Mouse (Mus musculus) left cerebral cortex, adult 11 months (tissue): Measurements from ENCODE around the gene Lyrm9.

ENCODE experiments used
- DNase-seq: peaks from one replicate; pipeline ENCODE4 v3.0.0; 2022; ENCODE audit warnings: low spot score

Gene Lyrm9

DNA sequence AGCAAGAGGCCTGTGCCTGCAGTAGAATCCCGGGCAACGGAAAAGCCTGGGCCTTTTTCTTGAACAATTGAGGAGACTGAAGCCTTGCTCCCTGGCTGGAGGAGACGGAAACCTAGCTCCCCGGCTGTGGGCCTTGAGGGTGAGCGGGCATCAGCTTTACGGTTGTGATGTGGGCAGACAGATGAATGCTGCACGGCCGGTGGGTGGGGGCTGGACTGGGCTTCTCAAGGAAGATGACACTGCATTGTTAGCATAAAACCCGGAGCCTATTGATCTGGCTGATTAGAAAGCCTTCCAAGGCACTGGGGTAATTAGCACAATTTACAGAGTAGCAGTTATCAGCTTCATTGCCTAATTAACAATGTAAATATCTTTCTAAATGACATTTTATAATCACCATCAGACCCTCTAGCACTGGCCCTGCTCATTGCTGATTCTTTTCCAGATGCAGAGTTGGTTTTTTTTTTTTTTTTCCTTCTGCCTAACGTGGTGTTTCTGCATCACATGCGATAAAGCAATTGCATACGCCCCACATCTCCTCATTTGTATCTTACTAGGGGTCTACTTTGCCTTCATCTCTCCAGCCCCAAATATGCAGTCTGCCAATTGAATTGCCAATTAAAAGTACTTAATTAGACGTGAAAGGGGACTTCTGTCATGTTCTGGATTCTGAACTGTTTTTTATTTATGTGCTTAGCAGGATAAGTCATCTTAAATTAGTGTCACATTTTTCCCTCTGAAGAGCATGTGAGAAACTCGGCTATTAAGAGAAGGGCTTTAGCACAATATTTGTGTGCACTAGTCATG is 10.2 kb upstream of the Lyrm9 start:
- no peak for DNase-seq

DNA sequence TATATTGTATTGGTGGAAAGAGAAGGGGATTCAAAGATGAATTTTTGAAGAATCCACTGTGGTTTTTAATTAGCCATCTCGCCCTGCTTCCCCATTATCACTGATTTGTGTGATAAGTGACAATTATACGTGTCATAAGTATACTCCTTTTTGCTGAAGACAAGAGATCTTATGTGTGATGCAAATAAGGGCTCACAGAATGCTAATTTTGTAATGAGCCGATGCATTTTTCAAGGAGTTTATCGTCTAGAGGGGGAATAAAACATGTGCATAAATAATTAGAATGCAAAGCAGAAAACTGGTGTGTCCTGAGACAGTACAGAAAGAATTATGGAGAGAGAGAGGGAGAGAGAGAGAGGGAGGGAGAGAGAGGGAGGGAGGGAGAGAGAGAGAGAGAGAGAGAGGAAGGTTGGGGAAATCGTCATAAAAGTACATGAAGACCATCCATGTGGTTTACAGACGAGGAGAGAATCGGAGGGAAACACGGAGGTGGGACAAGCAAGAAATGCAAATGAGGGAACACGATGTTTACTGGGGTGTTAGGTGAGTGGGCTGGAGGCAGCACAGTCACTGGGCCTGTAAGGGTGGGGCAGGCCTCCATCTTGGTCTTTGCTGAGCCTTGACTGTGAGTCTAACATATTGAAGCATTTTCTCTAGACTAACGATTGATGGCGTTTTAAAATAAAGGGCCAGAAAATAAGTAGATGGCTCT is 8.9 kb upstream of the Lyrm9 start:
- DNase-seq: no peak

DNA sequence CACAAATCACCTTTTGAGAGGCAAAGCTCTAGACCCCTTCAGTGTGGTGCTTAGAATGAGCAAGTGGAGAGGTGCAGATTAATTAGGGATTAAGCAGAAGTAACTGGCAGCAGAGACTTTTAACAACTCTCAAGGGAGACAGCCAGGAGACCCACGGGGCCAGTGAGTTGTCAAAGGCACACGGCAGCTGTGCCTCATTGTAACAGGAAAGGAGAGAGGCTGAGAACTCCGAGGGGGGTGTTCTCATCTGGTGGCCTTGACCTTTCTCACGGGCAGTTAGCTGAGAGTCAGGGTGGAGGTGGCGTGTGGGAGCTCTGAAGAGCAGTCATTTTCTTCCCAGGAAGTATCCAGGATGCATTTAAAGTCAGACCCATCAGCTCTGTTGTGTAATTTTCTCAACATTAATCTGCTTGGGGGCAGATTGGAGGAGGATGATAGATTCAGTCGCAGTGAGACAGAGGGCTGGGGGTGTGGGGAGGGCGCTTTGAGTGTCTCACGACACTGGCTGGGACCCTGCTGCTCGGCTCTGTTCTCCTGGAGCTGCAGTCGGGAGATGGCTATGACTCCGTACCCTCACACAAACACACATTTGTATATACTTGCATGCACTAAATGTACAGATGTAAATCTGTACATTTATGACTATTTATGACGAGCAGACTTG is 5.9 kb upstream of the Lyrm9 start:
- no peak for DNase-seq

DNA sequence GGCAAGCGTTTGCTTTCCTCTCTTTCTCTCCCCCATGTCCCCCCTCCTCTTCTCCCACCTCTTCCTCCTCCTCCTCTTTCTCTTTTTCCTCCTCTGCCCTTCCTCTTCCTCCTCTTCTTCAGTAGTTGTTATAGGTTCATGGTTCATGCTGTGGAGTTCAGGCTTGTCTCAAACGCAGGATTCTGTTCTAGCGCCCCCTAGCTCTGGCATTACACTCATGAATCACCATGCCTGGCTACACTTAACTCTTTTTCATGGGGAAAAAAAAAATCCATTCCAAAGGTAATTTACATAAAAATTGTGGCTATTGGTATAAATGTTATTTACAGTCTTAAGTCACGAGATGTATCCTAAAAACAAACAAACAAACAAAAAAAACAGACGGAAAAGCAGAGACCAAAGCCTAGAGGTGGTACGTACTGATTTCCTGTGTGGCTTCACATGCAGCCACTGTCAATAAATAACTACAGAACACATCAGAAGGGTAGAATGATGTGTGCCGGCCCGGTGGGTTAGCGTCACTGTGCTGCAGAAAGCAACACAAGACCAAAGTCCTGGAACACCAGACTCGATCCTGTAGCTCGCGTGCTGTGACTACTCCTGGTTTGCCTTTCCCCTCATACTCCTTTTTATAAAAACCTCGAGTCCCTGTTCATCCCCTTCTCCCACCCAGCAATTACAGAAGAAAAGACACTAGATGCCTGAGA is 3.4 kb upstream of the Lyrm9 start:
- no peak for DNase-seq

DNA sequence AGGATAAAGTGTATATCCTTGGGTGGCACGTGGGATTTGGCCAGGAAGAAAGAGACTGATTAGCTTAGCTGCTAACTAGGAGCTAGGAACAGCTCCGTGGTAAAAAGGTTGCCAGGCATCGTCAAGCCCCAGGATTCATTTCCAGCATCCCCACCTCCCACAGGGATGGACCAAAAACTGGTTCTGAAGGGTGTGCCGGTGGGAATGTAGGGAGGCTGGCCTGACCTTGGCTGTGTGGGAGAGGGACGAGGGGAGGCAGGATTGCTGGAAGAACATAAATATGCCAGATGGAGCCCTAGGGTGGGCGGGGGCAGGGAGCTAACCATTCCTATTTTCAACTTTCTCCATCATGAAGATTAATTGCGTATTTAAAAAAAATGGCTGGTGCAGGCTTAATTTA is 1.2 kb downstream of the Lyrm9 start:
- no peak for DNase-seq

DNA sequence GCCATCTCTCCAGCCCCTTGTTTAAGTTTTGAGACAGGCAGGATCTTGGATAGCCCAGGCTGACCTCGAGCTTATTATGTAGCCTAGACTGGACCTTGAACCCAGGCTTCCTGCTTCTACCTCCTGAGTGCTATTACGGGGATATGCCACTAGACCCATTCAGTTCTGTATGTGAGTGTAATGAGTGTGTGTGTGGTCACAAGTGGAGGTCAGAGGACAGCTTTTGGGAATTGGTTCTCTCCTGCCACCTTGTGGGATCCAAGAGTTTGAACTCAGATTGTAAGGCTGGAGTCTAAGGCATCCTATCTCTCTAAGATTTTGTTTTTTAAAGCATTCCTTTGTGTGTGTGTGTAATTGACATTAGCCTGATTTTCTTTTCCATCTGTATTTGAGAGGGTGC is 2.0 kb downstream of the Lyrm9 start:
- no peak for DNase-seq

DNA sequence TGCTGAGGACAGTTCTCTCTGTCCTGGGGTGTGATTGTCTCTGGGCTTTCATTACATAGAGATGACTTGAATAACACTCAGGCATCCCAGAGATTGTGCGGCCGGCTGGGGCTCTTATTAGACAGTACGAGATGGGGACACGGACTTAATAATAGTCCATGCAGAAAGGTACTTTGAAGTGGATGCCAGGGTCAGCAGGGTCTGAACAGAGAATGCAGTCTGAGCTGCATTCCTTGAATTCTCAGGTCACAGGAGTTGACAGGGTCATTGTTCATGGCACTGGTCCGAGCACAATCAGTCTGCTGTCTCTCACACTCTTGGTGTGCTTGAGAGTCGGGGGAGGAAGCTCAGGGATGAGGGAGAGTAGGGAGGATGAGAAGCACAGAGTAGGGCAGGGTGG is 3.0 kb downstream of the Lyrm9 start:
- DNase-seq: no peak

DNA sequence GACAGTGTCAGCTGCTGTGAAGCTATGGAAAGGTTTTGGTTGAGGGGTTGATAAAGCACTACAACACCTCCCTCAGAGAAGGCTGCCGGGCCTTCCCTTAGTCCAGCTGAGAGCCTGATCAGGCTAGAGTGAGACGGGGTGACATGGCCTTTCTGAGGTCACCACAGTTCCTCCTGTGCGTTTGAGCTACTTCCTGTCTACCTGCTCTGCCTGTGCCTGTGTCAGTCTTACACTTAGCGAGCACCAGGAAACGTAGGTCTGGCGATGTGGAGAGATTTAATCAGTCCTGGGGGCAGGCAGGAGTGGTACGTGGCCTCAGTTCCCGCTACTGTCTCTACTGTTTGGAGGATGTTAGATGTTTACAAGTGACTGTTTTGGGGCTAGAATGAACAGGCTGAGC is 3.8 kb downstream of the Lyrm9 start:
- DNase-seq: no peak

DNA sequence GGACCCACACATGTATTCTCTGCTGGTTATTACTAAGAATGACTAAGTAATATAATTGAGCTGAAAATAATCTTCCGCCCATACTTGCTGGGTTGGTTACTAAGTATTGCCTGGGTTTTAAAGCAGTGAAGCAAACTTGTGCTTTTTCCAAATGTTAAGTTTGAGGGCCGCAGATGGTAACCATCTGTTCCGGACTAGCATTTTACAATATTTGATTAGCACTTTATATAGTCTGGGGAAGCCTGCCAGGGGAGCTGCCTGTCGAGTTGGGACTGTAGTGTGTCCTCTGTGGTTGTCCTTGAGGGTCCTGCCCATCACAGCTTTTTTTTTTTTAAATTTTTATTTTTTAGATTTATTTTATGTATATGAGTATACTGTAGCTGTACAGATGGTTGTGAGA is 5.3 kb downstream of the Lyrm9 start:
- peak; percentile 70 for DNase-seq

DNA sequence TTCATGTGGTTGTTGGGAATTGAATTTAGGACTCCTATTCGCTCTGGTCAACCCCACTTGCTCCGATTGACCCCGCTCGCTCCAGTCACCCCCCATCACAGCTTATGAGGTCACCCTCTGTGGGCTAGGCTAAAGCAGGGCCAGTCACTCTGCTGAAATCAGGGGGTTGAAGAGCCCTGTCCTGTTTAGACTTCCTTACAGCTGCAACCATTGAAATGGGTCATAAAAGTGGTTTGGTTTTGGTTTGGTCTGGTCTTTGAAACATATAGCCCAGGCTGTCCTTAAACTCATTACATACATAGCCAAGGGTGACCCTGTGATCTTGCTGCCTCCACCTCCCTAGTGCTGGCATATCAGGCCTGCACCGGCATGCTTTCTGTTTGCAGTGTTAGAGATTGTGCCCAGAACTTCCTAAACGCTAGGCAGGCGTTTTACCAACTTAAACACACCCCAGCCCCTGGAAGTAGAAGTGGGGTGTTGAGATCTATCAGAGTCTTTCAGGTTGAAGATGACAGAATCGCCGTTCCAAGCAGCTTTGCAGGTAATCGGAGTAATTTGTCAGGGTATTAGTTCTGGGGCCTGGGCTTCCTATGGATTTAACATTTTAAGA is 5.8 kb downstream of the Lyrm9 start:
- DNase-seq: no peak

DNA sequence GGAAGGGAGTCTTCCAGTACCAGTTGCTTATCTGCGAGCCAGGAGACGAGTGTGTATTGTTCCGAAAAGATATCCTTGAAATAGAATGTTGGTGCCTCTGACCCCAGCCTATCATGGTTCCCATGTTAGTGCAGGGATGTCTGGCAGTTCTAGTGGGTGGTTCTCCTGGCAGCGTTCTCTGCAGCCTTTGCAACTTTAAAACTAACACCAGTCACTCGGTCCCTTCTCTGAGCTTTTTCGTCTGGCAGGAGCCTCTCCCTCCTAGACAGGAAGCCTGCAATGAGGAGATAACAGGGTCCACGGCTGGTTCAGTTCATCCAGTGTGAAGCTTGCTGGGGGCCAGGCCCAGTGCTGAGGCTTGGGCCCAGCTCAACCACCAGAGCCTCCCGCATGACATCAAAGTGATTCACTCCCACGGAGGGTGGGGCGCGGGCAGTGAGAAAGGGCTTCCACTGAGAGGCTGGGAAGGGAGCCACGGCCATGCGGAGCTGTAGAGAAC is 6.5 kb downstream of the Lyrm9 start:
- DNase-seq: no peak

DNA sequence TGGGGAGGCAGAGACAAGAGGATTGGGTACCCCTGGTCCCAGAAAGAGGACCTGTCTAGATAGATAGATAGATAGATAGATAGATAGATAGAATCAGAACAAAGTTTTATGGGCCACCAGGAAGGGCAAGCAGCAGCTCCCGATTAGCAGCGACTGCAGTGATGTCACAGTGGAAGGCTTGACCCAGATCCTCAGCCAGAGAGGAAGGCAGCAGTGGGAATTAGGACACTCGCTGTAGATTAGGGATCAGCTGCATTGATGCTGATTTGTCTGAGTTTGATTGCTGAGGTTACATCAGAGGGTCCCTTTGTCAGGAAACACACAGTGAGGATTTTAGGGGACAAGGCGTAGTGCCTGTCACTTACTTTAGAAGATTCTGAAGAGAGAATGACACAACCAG is 10.1 kb downstream of the Lyrm9 start:
- no peak for DNase-seq

DNA sequence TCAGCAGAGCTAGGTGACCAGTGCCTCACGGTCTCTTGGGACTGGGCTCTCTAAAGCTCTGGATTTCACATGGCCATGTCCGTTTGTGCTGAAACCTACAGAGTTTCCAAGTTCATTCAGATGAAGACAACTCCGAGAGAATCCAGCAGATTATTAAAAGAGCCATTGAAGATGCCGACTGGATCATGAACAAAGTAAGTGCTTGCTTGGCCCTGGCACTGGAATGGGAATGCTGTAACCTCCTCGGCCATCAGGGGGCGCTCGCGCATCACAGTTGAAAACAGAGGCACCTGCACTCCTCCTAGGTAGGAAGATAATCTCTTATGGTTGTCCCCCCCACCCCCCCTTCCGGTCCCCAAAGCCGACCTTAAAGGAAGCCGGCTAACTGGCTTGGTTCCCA is 11.6 kb downstream of the Lyrm9 start:
- DNase-seq: no peak

DNA sequence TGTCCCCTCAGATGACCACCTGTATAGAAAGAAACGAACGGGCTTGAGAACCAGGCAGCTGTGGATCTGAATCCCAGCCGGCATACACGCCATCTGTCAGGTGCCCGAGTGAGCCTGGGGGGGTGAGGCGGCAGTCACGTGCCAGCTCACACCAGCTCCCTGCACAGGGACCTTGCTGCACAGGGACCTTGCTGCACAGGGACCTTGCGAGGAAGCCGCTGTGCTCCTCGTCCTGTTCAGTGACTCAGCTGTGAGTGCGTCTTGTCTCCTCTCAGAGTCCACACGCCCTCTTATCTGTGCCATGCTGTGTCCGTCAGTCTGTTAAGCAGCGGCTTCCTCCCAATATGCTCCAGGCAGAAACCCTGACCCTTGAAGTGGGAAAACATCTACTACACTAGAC is 13.1 kb downstream of the Lyrm9 start:
- DNase-seq: no peak

DNA sequence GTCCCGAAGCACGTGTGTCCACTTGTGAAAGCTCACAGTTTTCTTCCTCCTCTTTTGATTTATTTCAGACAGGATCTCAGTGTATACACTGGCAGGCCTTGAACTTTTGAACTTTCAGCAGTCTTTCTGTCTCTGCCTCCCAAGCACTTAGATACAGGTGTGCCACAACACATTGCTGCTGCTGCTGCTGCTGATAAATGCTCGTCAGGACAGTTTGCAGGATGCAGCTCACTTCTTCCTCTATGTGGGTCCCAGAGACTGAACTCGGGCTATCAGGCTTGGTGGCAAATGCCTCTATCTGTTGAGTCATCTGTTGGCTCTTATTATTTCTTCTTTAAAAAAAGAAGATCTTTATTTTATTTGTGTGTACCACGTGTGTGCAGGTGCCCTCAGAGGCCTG is 13.8 kb downstream of the Lyrm9 start:
- DNase-seq: no peak

DNA sequence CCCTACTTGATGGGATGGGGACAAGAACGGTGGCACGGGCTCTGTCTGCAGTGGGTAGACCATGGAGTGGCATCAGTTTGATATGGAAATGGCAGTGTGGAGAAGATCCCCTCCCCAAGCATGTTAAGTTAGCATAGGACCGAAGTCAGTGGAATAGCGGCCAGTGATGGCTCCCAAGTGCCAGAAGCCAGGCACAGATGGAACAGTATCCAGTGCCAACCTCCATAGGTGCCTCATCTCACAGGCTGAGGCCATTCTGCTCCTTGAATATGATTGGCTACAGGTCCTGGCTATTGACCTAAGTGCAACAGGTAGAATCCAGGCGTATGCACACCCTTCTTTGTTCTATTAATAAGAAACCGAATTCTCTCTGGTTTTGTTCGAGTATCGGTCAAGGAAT is 15.6 kb downstream of the Lyrm9 start:
- no peak for DNase-seq

DNA sequence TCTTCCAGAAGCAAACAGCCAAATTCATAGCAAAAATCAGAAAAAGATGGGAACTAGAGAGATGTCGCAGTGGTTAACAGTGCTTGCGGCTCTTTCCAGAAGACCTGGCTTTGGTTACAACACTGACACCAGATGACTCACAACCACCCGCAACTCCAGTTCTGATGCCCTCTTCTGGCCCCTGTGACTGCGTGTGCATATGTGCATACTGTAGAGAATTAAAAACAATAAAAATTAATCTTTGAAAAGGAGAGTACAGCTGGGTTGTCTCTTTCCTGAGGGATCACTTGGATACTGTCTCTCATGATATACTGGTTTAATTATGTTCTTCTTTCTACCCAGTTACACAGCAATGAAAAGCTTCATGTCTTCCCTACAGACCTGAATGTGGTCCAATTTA is 20.2 kb downstream of the Lyrm9 start:
- no peak for DNase-seq

DNA sequence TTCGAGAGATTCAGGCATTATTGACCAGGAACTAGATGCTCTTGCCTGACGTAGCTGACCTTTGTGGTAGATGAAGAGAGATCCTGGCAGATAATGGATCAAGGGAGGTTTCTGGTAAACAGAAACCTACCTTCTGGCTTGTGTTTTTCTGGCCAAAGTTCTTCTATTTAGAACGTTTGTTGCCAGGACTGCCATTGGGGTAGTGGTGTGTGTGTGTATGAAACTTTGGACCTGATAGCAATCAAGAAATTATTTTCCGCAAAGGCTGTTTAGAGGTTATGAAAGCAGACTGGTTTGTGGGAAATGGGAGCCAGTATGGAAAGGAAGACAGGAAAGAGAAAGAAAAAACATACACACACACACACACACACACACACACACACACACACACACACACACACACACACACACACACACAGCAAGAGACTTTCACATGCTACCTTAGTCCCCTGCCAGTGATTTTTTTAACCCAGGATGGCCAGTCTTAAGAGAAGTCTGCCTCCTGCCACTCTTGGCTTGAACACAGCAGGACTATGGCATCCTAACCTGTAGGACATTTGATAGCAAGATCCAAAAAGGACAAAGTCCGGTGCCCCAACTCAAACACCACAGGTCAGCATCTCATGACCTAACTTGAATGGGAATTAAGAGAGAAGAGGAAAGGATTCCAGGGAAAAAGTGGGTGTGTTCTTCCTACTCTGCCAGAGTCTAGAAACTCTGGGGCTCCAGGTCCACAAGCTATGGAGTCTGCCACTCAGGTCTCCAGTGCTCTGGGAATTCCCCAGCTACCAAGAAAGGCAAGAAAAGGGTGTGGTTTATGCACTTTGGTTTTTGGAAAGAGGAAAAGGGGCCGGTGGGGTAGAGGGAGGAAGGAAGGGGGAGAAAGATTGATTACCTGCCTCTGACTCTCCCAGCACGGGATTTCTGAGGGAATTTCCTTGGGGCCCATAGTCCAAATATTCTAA is 21.8 kb downstream of the Lyrm9 start:
- no peak for DNase-seq

DNA sequence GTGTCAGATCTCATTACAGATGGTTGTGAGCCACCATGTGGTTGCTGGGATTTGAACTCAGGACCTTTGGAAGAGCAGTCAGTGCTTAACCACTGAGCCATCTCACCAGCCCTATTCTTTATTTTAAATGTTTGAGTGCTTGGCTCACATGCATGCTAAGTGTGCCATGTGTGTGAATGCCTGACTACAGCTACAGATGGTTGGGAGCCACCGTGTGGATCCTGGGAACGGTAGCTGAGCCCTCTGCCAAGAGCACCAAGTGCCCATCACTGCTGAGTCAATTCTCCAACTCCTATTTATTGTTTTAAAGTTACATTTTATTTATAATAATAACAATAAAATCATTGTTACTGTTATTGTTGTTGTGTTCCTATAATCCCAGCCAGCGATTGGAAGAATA is 23.5 kb downstream of the Lyrm9 start:
- no peak for DNase-seq

DNA sequence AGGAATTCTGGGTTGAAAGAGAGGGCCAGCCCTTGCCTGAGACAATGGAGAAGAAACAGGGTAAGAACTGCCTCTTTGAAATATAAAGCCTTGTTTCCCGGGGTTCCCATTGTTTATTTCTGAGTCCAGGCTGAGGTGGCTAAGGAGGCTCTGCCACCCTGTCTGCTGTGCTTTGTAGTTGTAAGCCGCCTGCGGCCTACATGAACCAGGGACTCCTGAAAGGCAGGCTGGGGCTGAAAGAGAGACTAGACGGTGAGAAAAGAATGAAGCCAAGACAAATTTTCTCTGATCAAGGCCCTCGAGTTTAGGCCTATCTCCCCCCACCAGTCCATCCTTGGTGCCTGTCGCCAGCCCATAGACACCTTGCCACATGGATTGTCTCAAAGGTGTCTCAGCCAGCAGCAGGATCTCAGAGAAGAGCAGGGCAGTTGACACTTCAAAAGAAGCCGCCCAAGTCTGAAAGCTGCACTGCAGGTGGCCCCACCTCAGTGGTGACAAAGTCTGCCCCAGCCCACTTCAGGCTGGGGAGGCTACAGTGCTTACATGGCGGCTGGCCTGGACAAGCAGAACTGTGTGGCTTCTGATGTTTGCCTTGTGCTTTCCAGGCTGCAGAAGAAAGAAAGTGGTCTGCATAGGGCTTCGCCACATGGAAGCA is 25.0 kb downstream of the Lyrm9 start:
- DNase-seq: no peak
